Mouse (Mus musculus): ENCODE measurements at regions not wholly inside any gene's neighbourhood (a gene's known extent, or its start where the extent isn't known, plus 50 kb on each side); places are given as distances from the start of the nearest gene placed in this dataset.

- Histone ChIP-seq H3K4me3 (ENCODE audit: control insufficient read depth in 1 of 2, insufficient read depth in 1 of 2, low read depth in 2 of 2, low read length in 2 of 2) (no peak overlapping the region), H3K79me2 (ENCODE audit: control insufficient read depth, insufficient read depth, low read length, poor library complexity) (no peaks in the 10 kb centered on the region), H3K27me3 (ENCODE audit: control insufficient read depth in 1 of 2, insufficient read depth in 2 of 2, low read length in 2 of 2) (no peaks in the 10 kb centered on the region), H3K36me3 (ENCODE audit: control insufficient read depth in 1 of 2, insufficient read depth in 2 of 2, low read length in 2 of 2) (no peaks in the 10 kb centered on the region), H3K9me3 (replicated peaks; ENCODE audit: insufficient read depth, low read length) (no peaks in the 10 kb centered on the region), H3K9ac (ENCODE audit: control insufficient read depth, low read depth, low read length, poor library complexity, severe bottlenecking) (no peak overlapping the region), H3K4me1 (ENCODE audit: control insufficient read depth in 1 of 2, insufficient read depth in 2 of 2, low read length in 2 of 2) (no peaks in the 10 kb centered on the region), H3K27ac (ENCODE audit: control insufficient read depth, low read depth, low read length) (no peak overlapping the region)
- TF ChIP-seq CHD1 (IDR thresholded peaks at IDR 0.05; ENCODE audit: low read depth, low read length) = no peak
- no peak for TF ChIP-seq MAX (IDR thresholded peaks at IDR 0.05; ENCODE audit: low read length)
- no peak for TF ChIP-seq POLR2A (IDR thresholded peaks at IDR 0.05; ENCODE audit: control insufficient read depth in 1 of 2, insufficient read depth in 1 of 2, low read depth in 1 of 2, low read length in 2 of 2, poor library complexity in 1 of 2)
- no peak for TF ChIP-seq TAL1 (IDR thresholded peaks at IDR 0.05; ENCODE audit: low read length)
- TF ChIP-seq POLR2AphosphoS2 (IDR thresholded peaks at IDR 0.05; ENCODE audit: low read length) = no peak
- TF ChIP-seq CTCF (IDR thresholded peaks at IDR 0.05 in 2 of 3, conservative IDR thresholded peaks at IDR 0.05 in 1 of 3; ENCODE audit: control insufficient read depth in 1 of 3, insufficient read depth in 1 of 3, low read depth in 2 of 3, low read length in 3 of 3, poor library complexity in 1 of 3, severe bottlenecking in 1 of 3) = no peak
- no peak for TF ChIP-seq MXI1 (IDR thresholded peaks at IDR 0.05; ENCODE audit: low read depth, low read length)
- no peak for TF ChIP-seq UBTF (IDR thresholded peaks at IDR 0.05; ENCODE audit: borderline replicate concordance, insufficient read depth, low read depth, low read length)
- TF ChIP-seq MAZ (IDR thresholded peaks at IDR 0.05; ENCODE audit: low read depth, low read length) = no peak
- TF ChIP-seq MYB (IDR thresholded peaks at IDR 0.05; ENCODE audit: low read depth, low read length) = no peak
- no peak for TF ChIP-seq ZC3H11A (IDR thresholded peaks at IDR 0.05; ENCODE audit: low read depth, low read length)
- no peak for DNase-seq (ENCODE audit: low read depth, low spot score)
These were observed 284.4 kb upstream of the Tnp1 start for GRCm38 (mm10) chr1:73299978-73300688.

- Histone ChIP-seq H3K4me3 (ENCODE audit: control insufficient read depth in 1 of 2, insufficient read depth in 1 of 2, low read depth in 2 of 2, low read length in 2 of 2) (no peak overlapping the region), H3K27ac (ENCODE audit: control insufficient read depth, low read depth, low read length) (no peak overlapping the region), H3K9ac (ENCODE audit: control insufficient read depth, low read depth, low read length, poor library complexity, severe bottlenecking) (no peak overlapping the region), H3K9me3 (replicated peaks; ENCODE audit: insufficient read depth, low read length) (no peaks in the 10 kb centered on the region), H3K4me1 (ENCODE audit: control insufficient read depth in 1 of 2, insufficient read depth in 2 of 2, low read length in 2 of 2) (no peaks in the 10 kb centered on the region), H3K36me3 (ENCODE audit: control insufficient read depth in 1 of 2, insufficient read depth in 2 of 2, low read length in 2 of 2) (no peaks in the 10 kb centered on the region), H3K79me2 (ENCODE audit: control insufficient read depth, insufficient read depth, low read length, poor library complexity) (no peaks in the 10 kb centered on the region), H3K27me3 (ENCODE audit: control insufficient read depth in 1 of 2, insufficient read depth in 2 of 2, low read length in 2 of 2) (no peaks in the 10 kb centered on the region)
- no peak for DNase-seq (ENCODE audit: low read depth, low spot score)
- TF ChIP-seq MEF2A (IDR thresholded peaks at IDR 0.05; ENCODE audit: extremely low read depth, insufficient replicate concordance, low read depth, low read length, poor library complexity, severe bottlenecking) (no peak), KAT2A (conservative IDR thresholded peaks at IDR 0.05; ENCODE audit: low read depth, low read length) (no peak), MAX (IDR thresholded peaks at IDR 0.05; ENCODE audit: low read length) (no peak), POLR2AphosphoS5 (IDR thresholded peaks at IDR 0.05; ENCODE audit: borderline replicate concordance, low read depth, low read length) (no peak), NRF1 (IDR thresholded peaks at IDR 0.05; ENCODE audit: insufficient read depth, low read depth, low read length, poor library complexity, severe bottlenecking) (no peak), RCOR1 (IDR thresholded peaks at IDR 0.05; ENCODE audit: low read depth, low read length) (no peak), RAD21 (IDR thresholded peaks at IDR 0.05; ENCODE audit: low read depth, low read length) (no peak)
These were observed 269.6 kb upstream of the Tnp1 start for GRCm38 (mm10) chr1:73285342-73285741.
